Mouse (Mus musculus) megakaryocyte, embryonic 14.5 days (primary cell): Measurements from ENCODE around the gene Ccnl2.

Source experiments
- FLI1 ChIP-seq: IDR thresholded peaks from 2 replicates; pipeline ENCODE4 v1.6.1; 2012; ENCODE audit warnings: low read length, inconsistent platforms, mixed read lengths
- GATA1 ChIP-seq: IDR thresholded peaks from 3 replicates; pipeline ENCODE4 v1.6.1; 2012; ENCODE audit warnings: mixed read lengths, low read length, inconsistent platforms, borderline replicate concordance

DNA sequence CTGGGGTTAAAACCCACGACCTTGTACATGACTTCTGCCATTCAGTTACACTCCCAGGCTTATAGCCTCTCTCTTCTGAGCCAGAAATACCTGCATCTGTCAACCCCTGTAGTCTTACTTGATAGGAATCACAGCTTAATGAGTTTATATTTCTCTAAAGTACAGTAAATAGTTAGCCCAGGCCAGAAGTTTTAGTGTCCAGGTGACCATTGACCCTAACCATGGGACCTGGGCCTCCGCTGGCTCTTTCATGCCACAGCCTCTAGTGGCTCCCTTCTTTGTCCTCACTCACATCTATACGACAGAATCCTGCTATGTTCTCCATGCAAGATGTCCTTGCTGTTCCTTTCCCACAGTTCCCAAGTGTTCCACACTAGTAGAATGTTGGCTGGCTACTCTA, 4.4 kb upstream of the Ccnl2 start:
- TF ChIP-seq GATA1 (no peak), FLI1 (no peak)
